Mouse (Mus musculus) spleen, adult 2 months (tissue): ENCODE measurements around the gene Fopnl. TPM values are rescaled to one million over a fixed set of nuclear protein-coding genes. Genes with fewer than 3 reads are reported as not detected.

Experiments
- DNase-seq, 2 experiments: peaks; one replicate each; pipeline versions ENCODE4 v3.0.0 to v3.0.0-alpha.2; 2012 to 2021; ENCODE audit warnings: low spot score in 2 of 2, low read depth in 1 of 2
- H3K27ac ChIP-seq: fragments of 200-500 bp; 2 replicates; pipeline ENCODE4 v1.5.1; 2012; ENCODE audit warnings: low read length, inconsistent platforms; ENCODE audit not compliant: insufficient read depth
- H3K27me3 ChIP-seq: fragments of 200-500 bp; 2 replicates; pipeline ENCODE4 v1.6.1; 2012; ENCODE audit warnings: mild to moderate bottlenecking, moderate library complexity, low read length, inconsistent platforms; ENCODE audit not compliant: control insufficient read depth, insufficient read depth
- H3K36me3 ChIP-seq: fragments of 200-500 bp; 2 replicates; pipeline ENCODE4 v1.6.1; 2012; ENCODE audit warnings: mild to moderate bottlenecking, low read length, inconsistent platforms; ENCODE audit not compliant: control insufficient read depth, insufficient read depth
- H3K4me1 ChIP-seq: fragments of 200-500 bp; 2 replicates; pipeline ENCODE4 v1.6.1; 2011; ENCODE audit warnings: inconsistent platforms; ENCODE audit not compliant: control insufficient read depth, insufficient read depth, insufficient read length
- H3K4me3 ChIP-seq: fragments of 200-500 bp; 2 replicates; pipeline ENCODE4 v1.5.1; 2011; ENCODE audit warnings: mild to moderate bottlenecking, inconsistent platforms; ENCODE audit not compliant: insufficient read depth, insufficient read length; ENCODE audit errors: extremely low read depth
- CTCF ChIP-seq: fragments of 200-500 bp; IDR thresholded peaks from 2 replicates; pipeline ENCODE4 v1.5.1; 2011; ENCODE audit warnings: mild to moderate bottlenecking, inconsistent platforms; ENCODE audit not compliant: insufficient read depth, insufficient read length, insufficient replicate concordance; ENCODE audit errors: extremely low read depth
- POLR2A ChIP-seq: fragments of 200-500 bp; IDR thresholded peaks from 2 replicates; pipeline ENCODE4 v1.6.1; 2011; ENCODE audit warnings: low read depth, low read length, inconsistent platforms
- WGBS: fragments of 180-500 bp; shearing (Covaris S2); methylation state at CpG from one replicate; pipeline ENCODE4 v1.1.7; 2018; 5-methylcytosine and 5-hydroxymethylcytosine counted together
- polyA plus RNA-seq: library from polyadenylated mRNA; depleted of rRNA; stranded (reverse); fragments of >200 nt; gene quantifications from 2 replicates; pipeline ENCODE4 v1.2.3, GENCODE M21; 2012

Gene Fopnl
- polyA plus RNA-seq, 1 experiment = 17.1 TPM

DNA sequence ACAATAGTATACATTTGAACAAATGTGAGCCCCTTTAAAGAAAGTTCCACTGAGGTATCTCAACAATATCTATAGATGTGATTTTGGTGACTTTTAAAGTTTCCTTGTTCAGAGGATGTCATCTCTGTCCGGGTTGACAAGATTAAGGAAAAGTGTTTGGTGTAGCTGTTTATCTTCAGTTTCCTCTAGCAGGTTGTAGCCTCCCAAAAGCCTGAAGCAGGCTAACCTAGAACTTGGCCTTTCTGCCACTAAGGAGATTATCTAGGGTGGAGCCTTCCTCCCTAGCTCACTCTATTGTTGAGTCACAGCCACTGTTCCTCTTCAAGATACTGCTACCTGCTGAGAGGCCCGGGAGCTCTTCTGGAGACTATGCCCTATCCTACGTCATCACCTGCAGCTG lies 27.8 kb upstream of the Fopnl start:
- Histone ChIP-seq H3K27ac (no peak overlapping the region), H3K36me3 (no peaks in the 10 kb centered on the region), H3K4me3 (no peak overlapping the region), H3K4me1 (no peaks in the 10 kb centered on the region), H3K27me3 (no peaks in the 10 kb centered on the region)
- WGBS = 70% methylated on average over 3 of the region's 3 CpGs
- DNase-seq = no peak
- no peak for TF ChIP-seq CTCF
- TF ChIP-seq POLR2A = no peak

DNA sequence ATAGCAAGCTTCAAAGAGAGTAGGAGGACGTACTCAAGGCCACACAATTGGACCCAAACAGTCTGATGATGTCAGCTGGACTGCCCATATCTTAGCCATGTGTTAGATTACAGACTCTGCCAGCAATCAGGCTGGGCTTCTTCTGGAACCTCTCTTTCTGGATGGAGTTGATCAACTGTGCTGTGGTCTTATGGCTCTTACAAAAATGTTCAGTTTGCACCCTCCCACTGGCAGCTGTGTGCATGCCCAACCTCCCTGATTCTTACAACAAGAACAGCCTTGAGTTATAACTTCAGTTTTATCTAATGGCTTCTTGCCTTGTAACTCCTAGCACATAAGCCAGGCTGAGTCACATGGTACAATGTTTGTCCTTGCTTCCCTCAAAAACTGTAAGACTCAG lies 11.0 kb upstream of the Fopnl start:
- 78% methylated on average over 1 of the region's 1 CpGs for WGBS
- no peaks in the 10 kb centered on the region for H3K4me1 ChIP-seq
- DNase-seq = no peak
- no peaks in the 10 kb centered on the region for H3K27me3 ChIP-seq
- H3K36me3 ChIP-seq = no peaks in the 10 kb centered on the region
- H3K27ac ChIP-seq = no peak overlapping the region
- TF ChIP-seq CTCF (no peak), POLR2A (no peak)
- H3K4me3 ChIP-seq = no peak overlapping the region

DNA sequence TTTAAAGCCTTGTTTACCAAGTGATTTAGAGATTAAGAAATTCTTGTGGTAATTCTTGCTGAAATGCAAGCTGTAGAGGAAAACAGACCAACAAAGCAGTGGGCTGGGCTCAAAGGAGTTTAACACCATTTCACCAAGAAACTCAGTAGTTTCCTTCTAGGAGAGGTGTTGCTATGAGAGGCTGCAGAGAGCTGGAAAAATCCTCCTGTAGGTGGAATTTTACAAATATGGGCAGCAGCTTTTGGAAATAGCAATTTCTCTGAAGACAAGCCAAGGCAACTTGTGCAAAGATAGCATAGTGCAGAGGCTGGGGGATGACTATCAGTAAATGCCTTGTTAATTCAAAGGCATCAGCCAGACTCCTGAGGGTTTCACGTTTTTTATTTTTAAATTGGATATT lies 3.3 kb upstream of the Fopnl start:
- Histone ChIP-seq H3K27me3 (no peaks in the 10 kb centered on the region), H3K36me3 (no peaks in the 10 kb centered on the region), H3K4me1 (no peaks in the 10 kb centered on the region; the same call in 1 of the 2 replicates), H3K27ac (no peak overlapping the region), H3K4me3 (no peak overlapping the region)
- 79% methylated on average over 1 of the region's 1 CpGs for WGBS
- TF ChIP-seq POLR2A (no peak), CTCF (no peak)
- DNase-seq = no peak

DNA sequence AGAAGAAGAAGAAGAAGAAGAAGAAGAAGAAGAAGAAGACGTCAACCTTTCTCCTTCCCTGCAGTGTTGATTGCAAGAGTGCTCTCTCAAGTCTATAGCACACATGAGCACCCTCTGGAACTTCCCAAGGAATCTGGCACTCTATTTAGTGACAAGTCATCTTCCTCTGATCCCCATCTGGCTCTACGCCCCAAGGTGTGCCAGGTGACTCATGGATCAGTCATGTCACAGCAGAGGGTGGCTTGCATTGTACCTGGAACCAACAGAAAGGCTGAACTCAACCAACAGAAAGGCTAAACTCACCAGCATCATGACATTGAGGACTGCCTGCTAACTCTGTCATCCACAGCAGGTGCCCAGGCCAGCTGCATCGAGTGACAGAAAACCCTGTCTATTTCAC lies 2.5 kb upstream of the Fopnl start:
- Histone ChIP-seq H3K27ac (no peak overlapping the region), H3K4me3 (no peak overlapping the region), H3K27me3 (no peaks in the 10 kb centered on the region), H3K36me3 (no peaks in the 10 kb centered on the region), H3K4me1 (no peaks in the 10 kb centered on the region; the same call in 1 of the 2 replicates)
- WGBS = 87% methylated on average over 3 of the region's 3 CpGs
- DNase-seq = no peak
- no peak for TF ChIP-seq CTCF
- no peak for TF ChIP-seq POLR2A

DNA sequence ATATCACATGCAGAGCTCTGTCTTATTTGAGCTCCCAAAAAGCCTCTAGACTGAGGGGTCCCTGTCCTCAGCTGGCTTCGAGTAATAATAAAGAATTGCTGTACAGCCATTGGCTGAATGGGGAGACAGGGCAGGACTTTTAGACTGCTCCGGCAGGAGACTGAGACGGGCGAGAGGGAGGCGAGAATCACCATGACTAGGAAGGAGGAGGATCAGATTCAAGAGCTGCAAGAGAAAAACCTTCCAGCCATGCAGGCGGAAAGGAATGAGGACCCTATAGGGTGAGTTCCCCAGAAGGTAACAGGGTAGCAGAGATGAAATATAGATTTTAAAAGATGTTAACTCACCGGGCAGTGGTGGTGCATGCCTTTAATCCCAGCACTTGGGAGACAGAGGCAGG lies 4.3 kb downstream of the Fopnl start:
- H3K4me3 ChIP-seq = no peak overlapping the region
- 96% methylated on average over 7 of the region's 7 CpGs for WGBS
- no peak overlapping the region for H3K27ac ChIP-seq
- TF ChIP-seq POLR2A (no peak), CTCF (no peak)
- H3K36me3 ChIP-seq = peaks cover 8% of the 10 kb centered on the region; the same call in 1 of the 2 replicates
- no peaks in the 10 kb centered on the region; the same call in none of the 2 replicates for H3K4me1 ChIP-seq
- DNase-seq = no peak
- H3K27me3 ChIP-seq = no peaks in the 10 kb centered on the region

DNA sequence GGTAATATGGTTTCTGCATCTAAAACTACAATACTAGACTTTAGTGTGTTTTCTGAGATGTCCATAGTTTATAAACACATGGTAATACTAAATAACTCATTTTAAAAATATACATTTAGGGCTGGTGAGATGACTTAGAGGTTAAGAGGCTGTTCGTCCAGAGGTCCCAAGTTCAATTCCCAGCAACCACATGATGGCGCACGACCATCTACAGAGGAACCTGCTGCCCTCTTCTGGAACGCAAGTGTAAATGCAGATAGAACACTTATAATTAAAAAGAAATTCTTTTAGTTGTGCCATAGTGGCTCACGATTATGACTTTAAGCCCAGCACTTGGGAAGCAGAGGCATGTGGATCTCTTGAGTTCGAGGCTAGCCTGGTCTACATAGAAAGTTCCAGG lies 5.8 kb downstream of the Fopnl start:
- WGBS = 64% methylated on average over 6 of the region's 6 CpGs
- no peak overlapping the region for H3K27ac ChIP-seq
- peak; percentile 18 to 20 for DNase-seq
- TF ChIP-seq POLR2A (no peak), CTCF (peak; percentile 52; the same call in 1 of the 2 replicates)
- peaks cover 11% of the 10 kb centered on the region; the same call in 1 of the 2 replicates for H3K36me3 ChIP-seq
- no peaks in the 10 kb centered on the region for H3K27me3 ChIP-seq
- H3K4me3 ChIP-seq = no peak overlapping the region
- no peaks in the 10 kb centered on the region; the same call in none of the 2 replicates for H3K4me1 ChIP-seq

DNA sequence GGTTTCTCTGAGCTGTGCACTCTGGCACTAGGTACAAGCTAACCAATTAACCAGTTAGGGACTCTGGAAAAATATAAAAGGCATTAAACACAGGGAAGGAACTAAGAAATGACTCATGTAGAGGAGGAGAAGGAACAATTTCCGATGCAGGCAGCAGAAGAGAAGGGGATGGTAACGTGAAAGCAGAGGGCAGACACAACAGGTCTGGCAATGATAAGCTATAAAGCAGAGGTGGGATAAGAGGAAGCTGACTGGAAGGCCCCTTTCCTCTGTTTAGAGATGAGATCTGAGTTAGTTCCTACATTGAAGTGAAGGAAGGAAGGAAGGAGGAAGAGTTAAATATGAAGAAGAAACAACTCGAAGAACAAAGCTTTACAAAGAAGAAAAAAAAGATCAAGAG lies 7.4 kb downstream of the Fopnl start:
- Histone ChIP-seq H3K36me3 (peaks cover 11% of the 10 kb centered on the region; the same call in 1 of the 2 replicates), H3K27me3 (no peaks in the 10 kb centered on the region), H3K4me3 (no peak overlapping the region), H3K4me1 (no peaks in the 10 kb centered on the region; the same call in 1 of the 2 replicates), H3K27ac (no peak overlapping the region)
- DNase-seq = no peak
- WGBS = 50% methylated on average over 3 of the region's 3 CpGs
- no peak for TF ChIP-seq POLR2A
- no peak for TF ChIP-seq CTCF
